Mouse (Mus musculus) lung, postnatal 0 days (tissue): ENCODE results near the gene Ccr9.

ENCODE experiments used
- CTCF ChIP-seq: IDR thresholded peaks from 2 replicates; pipeline ENCODE4 v1.5.1; 2016; ENCODE audit warnings: antibody characterized with exemption, mild to moderate bottlenecking
- EP300 ChIP-seq: IDR thresholded peaks from 2 replicates; pipeline ENCODE4 v1.6.1; 2016; ENCODE audit warnings: antibody characterized with exemption, mild to moderate bottlenecking, control low read depth

DNA sequence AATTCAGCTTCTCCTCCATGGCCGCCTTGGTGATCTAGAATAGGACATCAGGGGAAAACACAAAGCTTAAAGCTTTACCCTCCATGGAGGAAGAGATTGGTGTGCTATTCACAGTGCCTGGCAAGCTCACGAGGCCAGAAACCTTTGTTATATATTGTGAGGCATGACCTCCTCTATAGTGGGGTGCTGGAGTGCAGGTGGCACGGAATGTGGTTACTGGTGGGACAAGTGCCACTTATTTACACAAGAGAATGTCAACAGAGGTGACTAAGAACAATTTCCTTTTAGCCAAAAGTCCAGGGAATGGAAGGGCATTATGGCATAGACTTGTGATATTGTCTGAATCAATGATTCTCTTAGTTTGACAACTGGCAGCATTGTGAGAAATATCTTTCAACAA, 148.4 kb downstream of the Ccr9 start:
- TF ChIP-seq CTCF (no peak), EP300 (peak; percentile 84)
